Mouse (Mus musculus): ENCODE results near the gene Ndufs6. TPM values are rescaled to one million over a fixed set of nuclear protein-coding genes. Genes with fewer than 3 reads are reported as not detected.

Gene Ndufs6
- total and polyA plus RNA-seq, 2 experiments, result 115 to 252 TPM

- Histone ChIP-seq H3K27ac (replicated peaks; ENCODE audit: insufficient read depth, low read depth, low read length) (no peak overlapping the region), H3K9ac (ENCODE audit: low read depth, low read length) (no peak overlapping the region), H3K36me3 (ENCODE audit: control insufficient read depth, insufficient read depth, low read length) (no peaks in the 10 kb centered on the region), H3K79me2 (ENCODE audit: control insufficient read depth, insufficient read depth, low read length) (no peaks in the 10 kb centered on the region), H3K27me3 (ENCODE audit: control insufficient read depth, insufficient read depth, low read length) (peaks cover 8% of the 10 kb centered on the region; the same call in 1 of the 2 replicates), H3K4me1 (ENCODE audit: control insufficient read depth, insufficient read depth, low read length) (no peaks in the 10 kb centered on the region), H3K4me3 (ENCODE audit: insufficient read depth, low read depth, low read length) (no peak overlapping the region)
- no peak for DNase-seq (ENCODE audit: extremely low read depth, low read depth, low spot score)
- TF ChIP-seq CTCF (IDR thresholded peaks at IDR 0.05; ENCODE audit: low read depth, low read length), result no peak
- TF ChIP-seq POLR2A (IDR thresholded peaks at IDR 0.05; ENCODE audit: extremely low read depth, insufficient read depth, low read length), result no peak
- 1% methylated on average over 53 of the region's 53 CpGs for WGBS
Observed at GRCm38 (mm10) chr13:73271336-73272242, 56.8 kb downstream of the Ndufs6 start.

- H3K27ac ChIP-seq (replicated peaks; ENCODE audit: insufficient read depth, low read depth, low read length), result no peak overlapping the region
- H3K27me3 ChIP-seq (ENCODE audit: control insufficient read depth, insufficient read depth, low read length), result peaks cover 10% of the 10 kb centered on the region; the same call in 1 of the 2 replicates
- no peaks in the 10 kb centered on the region for H3K36me3 ChIP-seq (ENCODE audit: control insufficient read depth, insufficient read depth, low read length)
- no peak overlapping the region for H3K9ac ChIP-seq (ENCODE audit: low read depth, low read length)
- DNase-seq (ENCODE audit: extremely low read depth, low read depth, low spot score), result no peak
- no peak overlapping the region for H3K4me3 ChIP-seq (ENCODE audit: insufficient read depth, low read depth, low read length)
- H3K4me1 ChIP-seq (ENCODE audit: control insufficient read depth, insufficient read depth, low read length), result no peaks in the 10 kb centered on the region
- WGBS, result 9% methylated on average over 22 of the region's 22 CpGs
- no peak for TF ChIP-seq POLR2A (IDR thresholded peaks at IDR 0.05; ENCODE audit: extremely low read depth, insufficient read depth, low read length)
- TF ChIP-seq CTCF (IDR thresholded peaks at IDR 0.05; ENCODE audit: low read depth, low read length), result no peak
- H3K79me2 ChIP-seq (ENCODE audit: control insufficient read depth, insufficient read depth, low read length), result no peaks in the 10 kb centered on the region
Observed at GRCm38 (mm10) chr13:73270451-73271081, 57.8 kb downstream of the Ndufs6 start.

DNA sequence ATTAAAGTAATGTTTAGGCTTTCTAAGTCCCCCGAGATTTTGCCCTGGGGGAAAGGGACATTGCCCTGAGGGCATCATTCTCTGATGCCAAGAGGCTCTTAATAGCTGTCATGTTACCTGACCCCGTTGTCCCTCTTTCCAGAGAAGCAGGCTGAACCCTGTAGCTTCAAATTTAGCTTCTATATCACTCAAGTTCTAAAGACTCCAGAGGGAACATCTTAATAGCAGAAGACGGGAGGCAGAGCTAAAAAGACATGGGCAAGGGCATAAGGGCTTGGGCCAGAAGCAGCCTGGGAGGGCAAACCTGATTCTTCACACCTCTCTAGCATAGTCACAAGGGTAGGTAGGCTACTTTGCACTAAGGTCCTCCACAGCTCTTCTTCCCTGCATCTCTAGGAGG lies 58.5 kb downstream of the Ndufs6 start:
- no peak overlapping the region for H3K4me3 ChIP-seq (ENCODE audit: insufficient read depth, low read depth, low read length)
- 17% methylated on average over 3 of the region's 3 CpGs for WGBS
- no peaks in the 10 kb centered on the region for H3K36me3 ChIP-seq (ENCODE audit: control insufficient read depth, insufficient read depth, low read length)
- DNase-seq (ENCODE audit: extremely low read depth, low read depth, low spot score), result no peak
- no peaks in the 10 kb centered on the region for H3K4me1 ChIP-seq (ENCODE audit: control insufficient read depth, insufficient read depth, low read length)
- no peaks in the 10 kb centered on the region for H3K79me2 ChIP-seq (ENCODE audit: control insufficient read depth, insufficient read depth, low read length)
- no peak overlapping the region for H3K9ac ChIP-seq (ENCODE audit: low read depth, low read length)
- TF ChIP-seq CTCF (IDR thresholded peaks at IDR 0.05; ENCODE audit: low read depth, low read length) (no peak), POLR2A (IDR thresholded peaks at IDR 0.05; ENCODE audit: extremely low read depth, insufficient read depth, low read length) (no peak)
- H3K27ac ChIP-seq (replicated peaks; ENCODE audit: insufficient read depth, low read depth, low read length), result no peak overlapping the region
- H3K27me3 ChIP-seq (ENCODE audit: control insufficient read depth, insufficient read depth, low read length), result peaks cover 10% of the 10 kb centered on the region; the same call in 1 of the 2 replicates

Other genes with a start within 250 kb of the Ndufs6 start
- not detected in 2 replicates for gene Irx4, start 68.1 kb downstream of the Ndufs6 start, total RNA-seq (2014; rRNA removed)
- gene Irx4, start 68.1 kb downstream of the Ndufs6 start, polyA plus RNA-seq (2012; rRNA removed), result not detected in 2 replicates
- 36.2 and 41.7 TPM in 2 replicates for gene Mrpl36, start within 50 bp of the Ndufs6 start, total RNA-seq (2014; rRNA removed)
- gene Mrpl36, start within 50 bp of the Ndufs6 start, polyA plus RNA-seq (2012; rRNA removed), result 85.6 and 92.3 TPM in 2 replicates
- 2.8 and 2.9 TPM in 2 replicates for gene Lpcat1, start 138.7 kb upstream of the Ndufs6 start, total RNA-seq (2014; rRNA removed)
- gene Lpcat1, start 138.7 kb upstream of the Ndufs6 start, polyA plus RNA-seq (2012; rRNA removed), result 2.2 and 2.5 TPM in 2 replicates
- not detected in 2 replicates for gene Slc6a3, start 208.2 kb upstream of the Ndufs6 start, total RNA-seq (2014; rRNA removed)
- gene Slc6a3, start 208.2 kb upstream of the Ndufs6 start, polyA plus RNA-seq (2012; rRNA removed), result not detected in 2 replicates

All from liver, adult 2 months (tissue).